Mouse (Mus musculus) brain, embryonic 18.5 days (tissue): ENCODE data around the gene Atf5.

Source experiments
- DNase-seq: peaks from one replicate; pipeline ENCODE4 v3.0.0-alpha.2; 2012; ENCODE audit warnings: low read depth, low spot score

Atf5 gene

GRCm38 (mm10) chr7:44816470-44817021 lies at the start of gene Atf5:
Gene Atf5, minus strand, starts transcription at chr7:44816658.
- no peak for DNase-seq

GRCm38 (mm10) chr7:44864595-44865542 lies 48.4 kb upstream of the Atf5 start:
- DNase-seq, result no peak

GRCm38 (mm10) chr7:44863982-44864494 lies 47.6 kb upstream of the Atf5 start:
- no peak for DNase-seq

- no peak for DNase-seq
Observed at GRCm38 (mm10) chr7:44863210-44863609, 46.8 kb upstream of the Atf5 start.

- DNase-seq, result no peak
Observed at GRCm38 (mm10) chr7:44862434-44862833, 46.0 kb upstream of the Atf5 start.

- DNase-seq, result no peak
Observed at GRCm38 (mm10) chr7:44861429-44861816, 45.0 kb upstream of the Atf5 start.

GRCm38 (mm10) chr7:44860576-44861428 lies 44.3 kb upstream of the Atf5 start:
- no peak for DNase-seq

GRCm38 (mm10) chr7:44859896-44860295 lies 43.4 kb upstream of the Atf5 start:
- DNase-seq, result no peak

- DNase-seq, result no peak
Observed at GRCm38 (mm10) chr7:44857905-44858304, 41.4 kb upstream of the Atf5 start.

GRCm38 (mm10) chr7:44857042-44857552 lies 40.6 kb upstream of the Atf5 start, which contains the start of gene Pnkp:
Gene Pnkp, plus strand, starts transcription at chr7:44857139.
- DNase-seq, result peak; percentile 88

- no peak for DNase-seq
Observed at GRCm38 (mm10) chr7:44856265-44856916, 39.9 kb upstream of the Atf5 start.

- no peak for DNase-seq
Observed at GRCm38 (mm10) chr7:44855036-44855435, 38.6 kb upstream of the Atf5 start.

GRCm38 (mm10) chr7:44854356-44855031 lies 38.0 kb upstream of the Atf5 start:
- DNase-seq, result no peak

- DNase-seq, result no peak
Observed at GRCm38 (mm10) chr7:44853596-44854355, 37.3 kb upstream of the Atf5 start.

- no peak for DNase-seq
Observed at GRCm38 (mm10) chr7:44853065-44853464, 36.6 kb upstream of the Atf5 start.

- DNase-seq, result no peak
Observed at GRCm38 (mm10) chr7:44852259-44853027, 36.0 kb upstream of the Atf5 start.

- DNase-seq, result no peak
Observed at GRCm38 (mm10) chr7:44851625-44852234, 35.3 kb upstream of the Atf5 start.

GRCm38 (mm10) chr7:44850789-44851624 lies 34.5 kb upstream of the Atf5 start:
- no peak for DNase-seq
